Mouse (Mus musculus): ENCODE results near the gene Zfp433. TPM values are rescaled to one million over a fixed set of nuclear protein-coding genes. Genes with fewer than 3 reads are reported as not detected.
"Not testable (repeated sequence)": the region's sequence is repeated elsewhere in the genome, so short reads cannot be mapped to it uniquely, and the experiment has no call there.

Gene Zfp433
- 17.9 and 19.4 TPM in 2 replicates for polyA plus RNA-seq (2015; fragmentation: Nextera tagmentation; extraction: Ambion mirVana)

GRCm38 (mm10) chr10:81704531-81705301 lies at the start of gene Zfp433:
TSS of gene Zfp433 (plus strand) at chr10:81704825.
- H3K4me3 ChIP-seq (ENCODE audit: low read length); H3K9ac ChIP-seq (replicated peaks; ENCODE audit: low read length); H3K9me3 ChIP-seq (ENCODE audit: low read length); H3K27me3 ChIP-seq (ENCODE audit: insufficient read depth, low read length); H3K4me1 ChIP-seq (ENCODE audit: insufficient read depth, low read length); H3K4me2 ChIP-seq (replicated peaks; ENCODE audit: low read depth, low read length); H3K36me3 ChIP-seq (ENCODE audit: insufficient read depth, low read length); H3K27ac ChIP-seq (ENCODE audit: low read length): not testable (repeated sequence)
- no CpG with 5 or more reads among the region's 46 CpGs for WGBS
- ATAC-seq (ENCODE audit: low FRiP score, low TSS enrichment): peak; percentile 100

GRCm38 (mm10) chr10:81655178-81655577 lies 49.4 kb upstream of the Zfp433 start:
- Histone ChIP-seq H3K9ac (replicated peaks; ENCODE audit: low read length) (no peak overlapping the region), H3K4me1 (ENCODE audit: insufficient read depth, low read length) (no peaks in the 10 kb centered on the region; the same call in 1 of the 2 replicates), H3K4me2 (replicated peaks; ENCODE audit: low read depth, low read length) (no peak overlapping the region), H3K27me3 (ENCODE audit: insufficient read depth, low read length) (no peaks in the 10 kb centered on the region), H3K27ac (ENCODE audit: low read length) (no peak overlapping the region), H3K9me3 (ENCODE audit: low read length) (peaks cover 65% of the 10 kb centered on the region), H3K36me3 (ENCODE audit: insufficient read depth, low read length) (peaks cover 58% of the 10 kb centered on the region), H3K4me3 (ENCODE audit: low read length) (no peak overlapping the region)
- no peak for ATAC-seq (ENCODE audit: low FRiP score, low TSS enrichment)
- WGBS: 96% methylated on average over 10 of the region's 10 CpGs

- Histone ChIP-seq H3K4me3 (ENCODE audit: low read length) (no peak overlapping the region), H3K36me3 (ENCODE audit: insufficient read depth, low read length) (peaks cover 49% of the 10 kb centered on the region), H3K27me3 (ENCODE audit: insufficient read depth, low read length) (no peaks in the 10 kb centered on the region), H3K9ac (replicated peaks; ENCODE audit: low read length) (no peak overlapping the region), H3K27ac (ENCODE audit: low read length) (no peak overlapping the region), H3K4me1 (ENCODE audit: insufficient read depth, low read length) (no peaks in the 10 kb centered on the region), H3K4me2 (replicated peaks; ENCODE audit: low read depth, low read length) (no peak overlapping the region), H3K9me3 (ENCODE audit: low read length) (peaks cover 62% of the 10 kb centered on the region)
- WGBS: 94% methylated on average over 2 of the region's 2 CpGs
- ATAC-seq (ENCODE audit: low FRiP score, low TSS enrichment): no peak
Observed at GRCm38 (mm10) chr10:81656174-81656573, 48.5 kb upstream of the Zfp433 start.

GRCm38 (mm10) chr10:81687114-81687513 lies 17.5 kb upstream of the Zfp433 start:
- H3K27me3 ChIP-seq (ENCODE audit: insufficient read depth, low read length); H3K9ac ChIP-seq (replicated peaks; ENCODE audit: low read length); ATAC-seq (ENCODE audit: low FRiP score, low TSS enrichment); H3K36me3 ChIP-seq (ENCODE audit: insufficient read depth, low read length); H3K4me3 ChIP-seq (ENCODE audit: low read length); H3K4me1 ChIP-seq (ENCODE audit: insufficient read depth, low read length); H3K4me2 ChIP-seq (replicated peaks; ENCODE audit: low read depth, low read length); H3K9me3 ChIP-seq (ENCODE audit: low read length); H3K27ac ChIP-seq (ENCODE audit: low read length): not testable (repeated sequence)
- no CpG with 5 or more reads among the region's 18 CpGs for WGBS

- not testable (repeated sequence) for H3K4me2 ChIP-seq (replicated peaks; ENCODE audit: low read depth, low read length); H3K27me3 ChIP-seq (ENCODE audit: insufficient read depth, low read length); H3K9me3 ChIP-seq (ENCODE audit: low read length); H3K4me1 ChIP-seq (ENCODE audit: insufficient read depth, low read length); H3K36me3 ChIP-seq (ENCODE audit: insufficient read depth, low read length); H3K4me3 ChIP-seq (ENCODE audit: low read length); H3K27ac ChIP-seq (ENCODE audit: low read length); H3K9ac ChIP-seq (replicated peaks; ENCODE audit: low read length)
- no CpG with 5 or more reads among the region's 43 CpGs for WGBS
- peak; percentile 97 for ATAC-seq (ENCODE audit: low FRiP score, low TSS enrichment)
Observed at GRCm38 (mm10) chr10:81770506-81771403, 66.1 kb downstream of the Zfp433 start, which contains the start of gene Gm3055. TSS of gene Gm3055 (minus strand) at chr10:81771161.

- not testable (repeated sequence) for H3K36me3 ChIP-seq (ENCODE audit: insufficient read depth, low read length); H3K9ac ChIP-seq (replicated peaks; ENCODE audit: low read length); H3K4me1 ChIP-seq (ENCODE audit: insufficient read depth, low read length); H3K27me3 ChIP-seq (ENCODE audit: insufficient read depth, low read length); H3K9me3 ChIP-seq (ENCODE audit: low read length); H3K4me2 ChIP-seq (replicated peaks; ENCODE audit: low read depth, low read length); H3K4me3 ChIP-seq (ENCODE audit: low read length); H3K27ac ChIP-seq (ENCODE audit: low read length)
- WGBS: no CpG with 5 or more reads among the region's 3 CpGs
- peak; percentile 33; the same call in 1 of the 2 replicates for ATAC-seq (ENCODE audit: low FRiP score, low TSS enrichment)
Observed at GRCm38 (mm10) chr10:81771404-81771777, 66.8 kb downstream of the Zfp433 start.

Other genes with a start within 250 kb of the Zfp433 start
- 87.8 and 92.0 TPM in 2 replicates for gene Nfic, start 249.2 kb upstream of the Zfp433 start, polyA plus RNA-seq (2015; fragmentation: Nextera tagmentation; extraction: Ambion mirVana)
- gene Celf5, start 222.1 kb upstream of the Zfp433 start, polyA plus RNA-seq (2015; fragmentation: Nextera tagmentation; extraction: Ambion mirVana): 0.29 and 0.67 TPM in 2 replicates
- gene Ncln, start 208.4 kb upstream of the Zfp433 start, polyA plus RNA-seq (2015; fragmentation: Nextera tagmentation; extraction: Ambion mirVana): 107 and 112 TPM in 2 replicates
- gene S1pr4, start 204.7 kb upstream of the Zfp433 start, polyA plus RNA-seq (2015; fragmentation: Nextera tagmentation; extraction: Ambion mirVana): 1.5 and 1.7 TPM in 2 replicates
- 0.70 and 0.98 TPM in 2 replicates for gene Gna15, start 180.6 kb upstream of the Zfp433 start, polyA plus RNA-seq (2015; fragmentation: Nextera tagmentation; extraction: Ambion mirVana)
- gene Gna11, start 159.6 kb upstream of the Zfp433 start, polyA plus RNA-seq (2015; fragmentation: Nextera tagmentation; extraction: Ambion mirVana): 92.3 and 92.7 TPM in 2 replicates
- gene Aes, start 145.3 kb upstream of the Zfp433 start, polyA plus RNA-seq (2015; fragmentation: Nextera tagmentation; extraction: Ambion mirVana): 322 and 487 TPM in 2 replicates
- 41.0 and 52.0 TPM in 2 replicates for gene Tle2, start 130.3 kb upstream of the Zfp433 start, polyA plus RNA-seq (2015; fragmentation: Nextera tagmentation; extraction: Ambion mirVana)
- gene Tle6, start 103.8 kb upstream of the Zfp433 start, polyA plus RNA-seq (2015; fragmentation: Nextera tagmentation; extraction: Ambion mirVana): 18.5 and 22.8 TPM in 2 replicates
- gene BC025920, start 98.6 kb upstream of the Zfp433 start, polyA plus RNA-seq (2015; fragmentation: Nextera tagmentation; extraction: Ambion mirVana): 0.66 and 0.82 TPM in 2 replicates
- gene Sirt6, start 77.0 kb upstream of the Zfp433 start, polyA plus RNA-seq (2015; fragmentation: Nextera tagmentation; extraction: Ambion mirVana): 41.8 and 48.4 TPM in 2 replicates
- gene Ankrd24, start 76.3 kb upstream of the Zfp433 start, polyA plus RNA-seq (2015; fragmentation: Nextera tagmentation; extraction: Ambion mirVana): 16.0 and 17.6 TPM in 2 replicates
- 5.6 and 6.3 TPM in 2 replicates for gene Gm10778, start 55.8 kb upstream of the Zfp433 start, polyA plus RNA-seq (2015; fragmentation: Nextera tagmentation; extraction: Ambion mirVana)
- 12.1 and 14.4 TPM in 2 replicates for gene Gm3055, start 66.3 kb downstream of the Zfp433 start, polyA plus RNA-seq (2015; fragmentation: Nextera tagmentation; extraction: Ambion mirVana)
- gene Gm4767, start 107.4 kb downstream of the Zfp433 start, polyA plus RNA-seq (2015; fragmentation: Nextera tagmentation; extraction: Ambion mirVana): 3.1 and 4.2 TPM in 2 replicates
- 9.9 and 13.5 TPM in 2 replicates for gene Gm32687, start 159.1 kb downstream of the Zfp433 start, polyA plus RNA-seq (2015; fragmentation: Nextera tagmentation; extraction: Ambion mirVana)
- 4.3 and 4.8 TPM in 2 replicates for gene Zfp781, start 225.7 kb downstream of the Zfp433 start, polyA plus RNA-seq (2015; fragmentation: Nextera tagmentation; extraction: Ambion mirVana)